Mouse (Mus musculus): ENCODE data around the gene Mpc2. TPM values are rescaled to one million over a fixed set of nuclear protein-coding genes. Genes with fewer than 3 reads are reported as not detected.
A peak's percentile ranks its signal among the peaks of the same experiment; 100 is the strongest.

Mpc2 gene
- polyA plus RNA-seq, 1 experiment, result 277 TPM

DNA sequence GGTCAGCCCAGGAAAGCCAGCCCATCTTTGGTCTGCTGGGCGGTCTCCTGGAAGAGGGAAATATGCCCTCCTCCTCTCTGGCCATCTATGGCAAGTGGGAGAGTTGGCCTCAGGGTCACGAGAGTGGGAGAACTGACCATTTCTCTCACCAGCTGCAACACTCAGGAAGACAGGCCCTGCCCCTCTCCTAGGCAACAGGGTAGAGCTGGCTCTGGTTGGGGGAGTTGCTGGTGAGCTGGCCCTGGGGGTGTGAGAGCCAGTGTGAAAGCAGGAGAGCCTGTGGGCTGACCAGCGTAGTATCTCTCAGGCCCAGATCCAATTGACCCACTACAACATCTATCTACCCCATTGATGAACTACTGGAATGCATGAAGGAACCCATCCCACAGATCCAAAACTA, 18.7 kb upstream of the Mpc2 start:
- WGBS, result 73% methylated on average over 3 of the region's 3 CpGs

DNA sequence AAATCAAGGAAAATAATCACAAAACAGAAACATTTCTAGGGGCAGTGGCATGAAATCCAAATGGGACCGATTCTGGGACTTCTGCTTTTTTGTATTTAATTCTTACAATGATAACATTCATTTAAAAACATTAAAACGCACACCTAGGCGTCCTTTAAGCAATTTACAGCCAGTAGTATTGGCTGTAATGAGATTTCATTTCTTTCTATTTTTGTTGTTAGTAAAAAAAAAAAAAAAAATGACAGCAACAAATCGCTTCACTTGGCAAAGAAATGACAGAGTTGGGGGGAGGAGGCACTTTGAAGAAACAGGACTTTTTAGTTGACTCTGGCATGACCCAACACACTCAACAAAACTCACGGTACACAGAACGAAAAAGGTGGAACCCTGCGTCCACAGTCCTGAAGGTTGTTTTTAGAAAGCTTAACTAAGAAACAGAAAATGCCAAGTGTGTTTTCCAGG, 1.4 kb upstream of the Mpc2 start:
- Histone ChIP-seq H3K27me3 (replicated peaks; ENCODE audit: control insufficient read depth, insufficient read depth, low read length) (no peaks in the 10 kb centered on the region), H3K27ac (ENCODE audit: insufficient read depth, low read depth, low read length) (peak overlapping the region; percentile 74), H3K4me1 (ENCODE audit: control insufficient read depth, insufficient read depth, low read length) (no peaks in the 10 kb centered on the region), H3K36me3 (ENCODE audit: control insufficient read depth, insufficient read depth, low read length) (no peaks in the 10 kb centered on the region), H3K4me3 (ENCODE audit: insufficient read depth, low read depth, low read length) (peak overlapping the region; percentile 77)
- TF ChIP-seq POLR2A (IDR thresholded peaks at IDR 0.05; ENCODE audit: low read depth, low read length) (no peak), CTCF (conservative IDR thresholded peaks at IDR 0.05; ENCODE audit: insufficient read depth, insufficient read length, low read depth, low read length) (no peak)
- no peak for DNase-seq
- WGBS, result 8% methylated on average over 7 of the region's 7 CpGs

More for the DNA sequence above, 18.7 kb upstream of the Mpc2 start:
- Histone ChIP-seq H3K36me3 (ENCODE audit: control insufficient read depth, insufficient read depth, low read length) (no peaks in the 10 kb centered on the region), H3K4me3 (ENCODE audit: insufficient read depth, low read depth, low read length) (no peak overlapping the region), H3K27ac (ENCODE audit: insufficient read depth, low read depth, low read length) (no peak overlapping the region), H3K4me1 (ENCODE audit: control insufficient read depth, insufficient read depth, low read length) (0 out of 2 replicates have a peak, but pooled peaks cover 3% of the 10 kb centered on the region), H3K27me3 (replicated peaks; ENCODE audit: control insufficient read depth, insufficient read depth, low read length) (no peaks in the 10 kb centered on the region)
- no peak for TF ChIP-seq POLR2A (IDR thresholded peaks at IDR 0.05; ENCODE audit: low read depth, low read length)
- no peak for TF ChIP-seq CTCF (conservative IDR thresholded peaks at IDR 0.05; ENCODE audit: insufficient read depth, insufficient read length, low read depth, low read length)
- no peak for DNase-seq

DNA sequence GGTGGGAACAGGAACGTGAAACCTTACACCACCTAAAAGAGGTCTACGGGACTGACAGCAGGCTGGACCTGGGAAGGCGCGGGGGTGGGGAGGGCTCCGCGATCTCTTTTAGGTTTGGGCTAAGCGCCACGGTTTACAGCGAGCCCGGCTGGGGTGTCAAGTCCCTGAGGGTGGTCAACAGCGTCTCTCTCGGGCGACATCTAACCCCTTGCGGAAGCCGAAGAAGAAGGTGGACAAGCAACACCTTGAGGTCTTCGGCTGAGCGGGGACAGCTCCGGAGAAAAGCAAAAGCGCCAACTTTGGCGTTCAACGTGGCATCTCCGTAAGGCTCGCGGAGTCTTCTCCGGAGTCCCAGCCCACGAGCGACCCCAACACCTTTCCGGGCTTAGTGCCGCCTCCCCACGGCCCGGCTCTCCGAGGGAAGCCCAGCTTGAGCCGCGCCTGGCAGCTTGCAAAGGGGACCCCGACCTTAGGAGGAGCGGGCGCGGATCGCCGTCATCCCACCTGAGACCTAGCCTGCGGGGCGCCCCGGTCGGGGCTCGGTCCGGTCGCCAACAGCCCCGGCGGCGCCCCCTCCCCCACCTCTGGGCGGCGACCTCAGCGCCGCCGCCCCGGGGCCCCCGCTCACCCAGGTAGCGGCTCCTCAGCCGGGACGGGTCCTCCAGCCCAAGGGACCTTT, 795 bp upstream of the Mpc2 start:
- peak overlapping the region; percentile 77 for H3K4me3 ChIP-seq (ENCODE audit: insufficient read depth, low read depth, low read length)
- WGBS, result under 1% methylated on average over 59 of the region's 60 CpGs
- H3K4me1 ChIP-seq (ENCODE audit: control insufficient read depth, insufficient read depth, low read length), result no peaks in the 10 kb centered on the region
- peak; percentile 73 for DNase-seq
- TF ChIP-seq CTCF (conservative IDR thresholded peaks at IDR 0.05; ENCODE audit: insufficient read depth, insufficient read length, low read depth, low read length) (no peak), POLR2A (IDR thresholded peaks at IDR 0.05; ENCODE audit: low read depth, low read length) (no peak)
- no peaks in the 10 kb centered on the region for H3K36me3 ChIP-seq (ENCODE audit: control insufficient read depth, insufficient read depth, low read length)
- no peaks in the 10 kb centered on the region for H3K27me3 ChIP-seq (replicated peaks; ENCODE audit: control insufficient read depth, insufficient read depth, low read length)
- H3K27ac ChIP-seq (ENCODE audit: insufficient read depth, low read depth, low read length), result peak overlapping the region; percentile 74

DNA sequence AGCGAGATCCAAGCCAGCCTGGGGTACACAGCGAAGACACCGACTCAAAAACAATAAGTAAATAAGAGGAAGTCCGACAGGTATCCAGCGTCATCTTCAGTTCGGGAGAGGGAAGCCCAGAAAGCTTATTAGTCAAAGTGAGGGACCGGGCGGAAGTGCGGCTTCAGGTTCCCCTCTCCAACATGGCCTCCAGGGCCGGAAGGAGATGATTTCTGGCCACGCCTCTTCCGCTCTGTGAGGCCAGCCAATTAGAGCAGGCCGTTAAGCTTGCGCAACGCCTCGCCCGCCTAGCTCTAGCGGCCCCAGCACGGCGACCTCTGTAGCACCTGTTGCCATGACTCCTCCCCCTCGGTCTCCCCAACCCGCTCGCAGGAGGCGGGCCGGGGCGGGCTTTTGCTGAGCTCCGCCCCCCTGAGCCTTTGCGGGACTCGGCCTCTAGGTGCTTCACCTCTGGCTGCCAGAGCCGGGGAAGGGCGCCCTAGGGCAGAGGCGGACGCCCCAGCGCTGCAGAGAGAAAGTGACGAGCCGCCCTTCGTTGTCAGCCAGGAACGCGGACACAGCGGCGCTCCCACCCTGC, 452 bp downstream of the Mpc2 start:
- under 1% methylated on average over 41 of the region's 41 CpGs for WGBS
- Histone ChIP-seq H3K27me3 (replicated peaks; ENCODE audit: control insufficient read depth, insufficient read depth, low read length) (no peaks in the 10 kb centered on the region), H3K27ac (ENCODE audit: insufficient read depth, low read depth, low read length) (peak overlapping the region; percentile 100), H3K4me3 (ENCODE audit: insufficient read depth, low read depth, low read length) (peak overlapping the region; percentile 89), H3K36me3 (ENCODE audit: control insufficient read depth, insufficient read depth, low read length) (no peaks in the 10 kb centered on the region; the same call in 1 of the 2 replicates), H3K4me1 (ENCODE audit: control insufficient read depth, insufficient read depth, low read length) (no peaks in the 10 kb centered on the region)
- peak; percentile 100 for DNase-seq
- TF ChIP-seq CTCF (conservative IDR thresholded peaks at IDR 0.05; ENCODE audit: insufficient read depth, insufficient read length, low read depth, low read length) (0 out of 2 replicates have a peak, but pooled peaks have one; percentile 21), POLR2A (IDR thresholded peaks at IDR 0.05; ENCODE audit: low read depth, low read length) (peak; percentile 93)

DNA sequence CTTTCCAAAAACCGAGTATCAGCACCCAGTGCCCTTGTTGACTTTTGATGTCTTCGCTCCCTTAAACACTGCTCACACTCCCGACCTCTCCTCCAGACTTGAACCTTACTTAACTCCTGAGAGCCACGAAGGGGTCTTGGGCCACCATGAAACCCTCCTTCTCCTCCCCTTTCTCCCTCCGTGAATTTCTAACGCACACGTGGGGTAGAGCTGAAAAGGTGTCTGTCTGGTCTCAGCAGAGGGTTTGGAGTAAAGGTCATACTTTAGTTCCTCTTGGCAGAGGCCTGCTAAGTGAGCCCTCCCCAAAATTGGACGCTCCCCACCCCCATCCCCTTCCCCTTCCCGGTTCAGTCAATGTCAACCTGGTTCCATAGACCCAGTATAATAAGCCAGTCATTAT, 1.2 kb downstream of the Mpc2 start:
- under 1% methylated on average over 9 of the region's 9 CpGs for WGBS
- DNase-seq, result peak; percentile 75
- no peaks in the 10 kb centered on the region for H3K27me3 ChIP-seq (replicated peaks; ENCODE audit: control insufficient read depth, insufficient read depth, low read length)
- peak overlapping the region; percentile 100 for H3K27ac ChIP-seq (ENCODE audit: insufficient read depth, low read depth, low read length)
- H3K4me1 ChIP-seq (ENCODE audit: control insufficient read depth, insufficient read depth, low read length), result no peaks in the 10 kb centered on the region
- no peak for TF ChIP-seq CTCF (conservative IDR thresholded peaks at IDR 0.05; ENCODE audit: insufficient read depth, insufficient read length, low read depth, low read length)
- H3K4me3 ChIP-seq (ENCODE audit: insufficient read depth, low read depth, low read length), result peak overlapping the region; percentile 89
- no peaks in the 10 kb centered on the region; the same call in 1 of the 2 replicates for H3K36me3 ChIP-seq (ENCODE audit: control insufficient read depth, insufficient read depth, low read length)

DNA sequence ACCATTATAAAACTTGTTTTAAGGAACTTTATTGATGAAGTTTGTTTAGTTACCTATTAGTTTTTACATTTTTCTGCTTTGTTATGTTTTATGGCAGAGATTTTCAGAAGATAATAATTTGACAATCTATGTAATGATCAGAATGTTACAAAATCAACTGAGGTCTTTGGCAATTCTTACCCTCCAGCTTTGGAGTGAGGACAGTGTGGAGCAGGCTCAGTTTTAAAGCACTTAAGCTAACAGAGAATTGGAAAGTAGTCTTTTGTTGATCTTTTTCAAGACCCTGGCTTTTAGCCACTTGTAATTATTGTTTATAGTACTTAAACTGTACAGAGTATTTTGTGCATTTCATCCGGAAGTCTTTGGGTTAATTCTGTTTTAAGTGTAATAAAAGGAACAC, 2.4 kb downstream of the Mpc2 start:
- no peak for TF ChIP-seq CTCF (conservative IDR thresholded peaks at IDR 0.05; ENCODE audit: insufficient read depth, insufficient read length, low read depth, low read length)
- no peaks in the 10 kb centered on the region for H3K27me3 ChIP-seq (replicated peaks; ENCODE audit: control insufficient read depth, insufficient read depth, low read length)
- DNase-seq, result no peak
- H3K27ac ChIP-seq (ENCODE audit: insufficient read depth, low read depth, low read length), result peak overlapping the region; percentile 88
- no peaks in the 10 kb centered on the region; the same call in 1 of the 2 replicates for H3K36me3 ChIP-seq (ENCODE audit: control insufficient read depth, insufficient read depth, low read length)
- WGBS, result 18% methylated on average over 1 of the region's 1 CpGs
- H3K4me3 ChIP-seq (ENCODE audit: insufficient read depth, low read depth, low read length), result no peak overlapping the region; the same call in 1 of the 2 replicates
- H3K4me1 ChIP-seq (ENCODE audit: control insufficient read depth, insufficient read depth, low read length), result peaks cover 3% of the 10 kb centered on the region; the same call in 1 of the 2 replicates

DNA sequence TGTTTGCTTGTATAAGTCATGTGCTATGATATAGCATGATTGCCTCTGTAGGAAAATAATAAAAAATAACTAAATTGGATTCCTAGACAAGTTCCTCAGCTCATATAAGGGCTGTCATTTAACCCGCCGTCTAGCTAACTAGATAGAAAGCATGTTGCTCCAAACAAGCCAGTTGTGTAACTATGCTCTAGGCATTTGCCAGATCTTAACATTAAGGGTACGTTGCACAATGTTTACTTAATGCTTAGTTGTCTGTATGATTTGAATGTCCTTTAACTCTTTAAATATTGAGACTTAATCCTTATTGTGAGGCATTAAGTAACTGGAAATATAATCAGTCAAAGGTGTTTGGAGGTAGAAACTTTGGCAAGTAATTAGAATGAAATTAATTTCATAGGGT, 4.1 kb downstream of the Mpc2 start:
- no peaks in the 10 kb centered on the region for H3K27me3 ChIP-seq (replicated peaks; ENCODE audit: control insufficient read depth, insufficient read depth, low read length)
- no peak for DNase-seq
- no peak overlapping the region for H3K27ac ChIP-seq (ENCODE audit: insufficient read depth, low read depth, low read length)
- no peak overlapping the region for H3K4me3 ChIP-seq (ENCODE audit: insufficient read depth, low read depth, low read length)
- TF ChIP-seq CTCF (conservative IDR thresholded peaks at IDR 0.05; ENCODE audit: insufficient read depth, insufficient read length, low read depth, low read length) (no peak), POLR2A (IDR thresholded peaks at IDR 0.05; ENCODE audit: low read depth, low read length) (no peak)
- H3K4me1 ChIP-seq (ENCODE audit: control insufficient read depth, insufficient read depth, low read length), result peaks cover 10% of the 10 kb centered on the region
- H3K36me3 ChIP-seq (ENCODE audit: control insufficient read depth, insufficient read depth, low read length), result no peaks in the 10 kb centered on the region; the same call in 1 of the 2 replicates
- 44% methylated on average over 3 of the region's 3 CpGs for WGBS
